Mouse (Mus musculus) testis, adult 2 months (tissue): ENCODE data around the gene Sumo3.

Experiments used
- CTCF ChIP-seq: fragments of 200-500 bp; IDR thresholded peaks from 2 replicates; pipeline ENCODE4 v1.5.1; 2012; ENCODE audit warnings: low read depth, mild to moderate bottlenecking, inconsistent platforms, low read length, moderate library complexity; ENCODE audit not compliant: control insufficient read depth, insufficient read depth, insufficient replicate concordance
- POLR2A ChIP-seq: fragments of 200-500 bp; IDR thresholded peaks from 2 replicates; pipeline ENCODE4 v1.6.1; 2012; ENCODE audit warnings: low read depth, mild to moderate bottlenecking, inconsistent platforms, low read length, moderate library complexity; ENCODE audit not compliant: control insufficient read depth

- TF ChIP-seq CTCF (no peak), POLR2A (no peak)
Measured at GRCm38 (mm10) chr10:77667402-77667801, 61.5 kb downstream of the Sumo3 start.
